Mouse (Mus musculus) ES-E14 (cell line): Measurements from ENCODE around the gene Stk25. TPM values are rescaled to one million over a fixed set of nuclear protein-coding genes. Genes with fewer than 3 reads are reported as not detected.

Source experiments
- DNase-seq: peaks from one replicate; pipeline ENCODE4 v3.0.0-alpha.2; 2013; ENCODE audit warnings: low read depth, low spot score
- H3K27ac ChIP-seq: 2 replicates; pipeline ENCODE4 v1.5.1; 2012; ENCODE audit warnings: low read depth, mild to moderate bottlenecking, low read length, moderate library complexity, mixed read lengths; ENCODE audit not compliant: poor library complexity, insufficient read depth, severe bottlenecking
- H3K36me3 ChIP-seq: 2 replicates; pipeline ENCODE4 v1.6.1; 2012; ENCODE audit warnings: mild to moderate bottlenecking, low read length, moderate library complexity, mixed read lengths; ENCODE audit not compliant: control insufficient read depth, poor library complexity, insufficient read depth, severe bottlenecking
- H3K4me1 ChIP-seq, 2 experiments: fragments of 150-350 bp in 1 of 2; sonication (generic) in 1 of 2; 2 replicates each; pipeline ENCODE4 v1.6.1; 2012; ENCODE audit warnings: low read length in 2 of 2, mild to moderate bottlenecking in 1 of 2, mixed read lengths in 1 of 2; ENCODE audit not compliant: control insufficient read depth in 2 of 2, insufficient read depth in 2 of 2, poor library complexity in 1 of 2
- H3K4me3 ChIP-seq, 2 experiments: fragments of 150-350 bp in 1 of 2; sonication (generic) in 1 of 2; 2 replicates each; pipeline ENCODE4 v1.5.1; 2012; ENCODE audit warnings: low read length in 2 of 2, low read depth in 1 of 2, mild to moderate bottlenecking in 1 of 2, mixed read lengths in 1 of 2; ENCODE audit not compliant: insufficient read depth in 1 of 2, poor library complexity in 1 of 2, severe bottlenecking in 1 of 2
- H3K9ac ChIP-seq: 2 replicates; pipeline ENCODE4 v1.6.1; 2012; ENCODE audit warnings: low read depth, mild to moderate bottlenecking, low read length, mixed read lengths; ENCODE audit not compliant: poor library complexity, insufficient read depth, severe bottlenecking
- H3K9me3 ChIP-seq: fragments of 150-350 bp; sonication (generic); 2 replicates; pipeline ENCODE4 v1.6.1; 2012; ENCODE audit warnings: low read depth, mild to moderate bottlenecking, low read length; ENCODE audit not compliant: control insufficient read depth, insufficient read depth
- CHD2 ChIP-seq: IDR thresholded peaks from 2 replicates; pipeline ENCODE4 v1.6.1; 2014; ENCODE audit warnings: mild to moderate bottlenecking, low read depth, low read length, inconsistent platforms
- HCFC1 ChIP-seq: IDR thresholded peaks from 2 replicates; pipeline ENCODE4 v1.6.1; 2012; ENCODE audit warnings: low read length, inconsistent platforms, borderline replicate concordance; ENCODE audit not compliant: insufficient read depth
- MAFK ChIP-seq: IDR thresholded peaks from 2 replicates; pipeline ENCODE4 v1.6.1; 2014; ENCODE audit warnings: mild to moderate bottlenecking, low read depth, low read length, inconsistent platforms; ENCODE audit not compliant: insufficient read depth
- ZC3H11A ChIP-seq: IDR thresholded peaks from 2 replicates; pipeline ENCODE4 v1.6.1; 2012; ENCODE audit warnings: low read depth, mild to moderate bottlenecking, inconsistent platforms, low read length, borderline replicate concordance
- ZNF384 ChIP-seq: IDR thresholded peaks from 2 replicates; pipeline ENCODE4 v1.6.1; 2012; ENCODE audit warnings: low read depth, low read length, inconsistent platforms
- in situ Hi-C, 2 experiments: fragments of 600-800 bp; cut with MboI; formaldehyde crosslinking; loops; one replicate each; pipeline ENCODE4 v1.15.1; 2025; ENCODE audit warnings: low sequenced_read_pairs in 2 of 2, inconsistent platforms in 1 of 2; ENCODE audit not compliant: unreplicated experiment in 2 of 2
- total RNA-seq: library from RNA; depleted of rRNA; stranded (reverse); fragments of 300-350 nt; gene quantifications from 2 replicates; pipeline ENCODE4 v1.2.3, GENCODE M21; 2012

The Stk25 gene
- total RNA-seq, 1 experiment: 62.0 TPM

DNA sequence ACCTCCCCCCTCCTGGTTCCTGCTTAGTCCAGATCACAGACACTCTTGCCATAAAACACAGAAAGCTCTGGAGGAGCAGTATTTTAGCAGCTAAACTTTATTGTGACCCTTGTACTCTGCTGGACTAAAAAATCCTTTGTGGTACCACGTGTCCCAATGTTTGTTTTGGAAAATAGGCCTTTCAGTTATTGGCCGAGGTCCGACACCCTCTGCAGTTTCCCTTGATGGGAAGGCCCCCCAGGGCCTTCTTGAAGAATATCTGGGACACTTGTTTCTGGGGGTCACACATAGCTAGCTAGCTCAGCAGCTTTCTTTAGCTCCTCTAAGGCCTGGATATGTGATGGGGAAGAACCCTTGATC is 28.5 kb upstream of the Stk25 start:
- TF ChIP-seq ZNF384 (no peak), MAFK (no peak), CHD2 (no peak), ZC3H11A (no peak), HCFC1 (no peak)
- no peaks in the 10 kb centered on the region for H3K9me3 ChIP-seq
- H3K4me1 ChIP-seq: 0 out of 4 replicates have a peak, but pooled peaks cover 0 to 4% of the 10 kb centered on the region in 2 experiments
- no peak overlapping the region for H3K27ac ChIP-seq
- DNase-seq: no peak
- in situ Hi-C loops: no loop called here
- H3K36me3 ChIP-seq: peaks cover 8% of the 10 kb centered on the region; the same call in 1 of the 2 replicates
- H3K4me3 ChIP-seq: peak overlapping the region; percentile 63 to 81; a peak in 2 of 4 replicates
- H3K9ac ChIP-seq: no peak overlapping the region

- H3K9me3 ChIP-seq: no peaks in the 10 kb centered on the region
- peaks cover 8% of the 10 kb centered on the region; the same call in 1 of the 2 replicates for H3K36me3 ChIP-seq
- 0 out of 4 replicates have a peak, but pooled peaks cover 0 to 4% of the 10 kb centered on the region in 2 experiments for H3K4me1 ChIP-seq
- H3K27ac ChIP-seq: no peak overlapping the region
- no peak for DNase-seq
- TF ChIP-seq ZC3H11A (no peak), MAFK (no peak), CHD2 (no peak), HCFC1 (no peak), ZNF384 (no peak)
- in situ Hi-C loops: no loop called here
- H3K9ac ChIP-seq: peak overlapping the region; percentile 70
- peak overlapping the region; percentile 63 to 81 for H3K4me3 ChIP-seq
Measured at GRCm38 (mm10) chr1:93686245-93686960, 27.9 kb upstream of the Stk25 start.

DNA sequence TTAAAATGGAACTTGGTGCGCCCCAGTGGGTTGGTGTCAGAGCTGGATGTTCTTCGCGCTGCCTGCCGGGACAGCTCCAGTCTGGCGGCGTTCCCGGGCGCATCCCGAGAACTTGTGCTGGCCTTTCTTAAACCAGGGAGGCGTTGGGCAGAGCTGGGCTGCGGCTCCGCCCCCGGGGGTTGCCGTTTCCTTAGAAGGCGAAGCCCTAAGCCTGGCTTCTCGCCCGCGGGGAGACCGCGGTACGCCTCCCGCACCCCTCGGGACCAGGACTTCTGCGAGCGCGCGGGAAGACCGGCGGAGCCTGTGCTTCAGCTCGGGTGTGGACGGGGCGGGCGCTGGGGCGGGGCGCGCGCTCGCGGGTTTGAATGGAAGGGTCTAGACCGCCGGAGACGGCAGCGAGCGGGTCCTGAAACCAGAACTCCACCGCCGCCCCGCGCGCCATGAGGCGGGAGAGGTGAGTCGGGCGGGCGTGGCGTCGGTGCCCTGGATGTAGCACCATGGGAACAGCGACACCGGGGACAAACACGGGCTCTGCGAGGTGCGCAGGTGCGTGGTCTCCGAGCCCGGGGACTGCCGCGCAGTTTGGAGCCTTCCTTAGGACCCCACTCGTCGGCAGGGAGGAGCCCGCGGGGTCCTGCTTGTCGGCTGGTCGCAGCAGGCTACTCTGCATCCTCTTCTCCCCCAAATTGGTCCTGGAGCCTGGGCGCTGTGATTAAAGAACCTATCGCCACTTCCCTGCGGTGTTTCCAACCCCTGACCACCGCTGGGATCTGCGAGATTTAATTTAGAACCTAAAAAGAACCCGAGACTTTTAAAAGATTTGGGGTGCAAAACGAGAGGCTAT is 27.2 kb upstream of the Stk25 start, which contains the start of gene Bok:
Gene Bok (plus strand): TSS at position 260 of the 844 bp plus-strand sequence.
- Histone ChIP-seq H3K9ac (peak within 1 kb of the TSS; percentile 70), H3K9me3 (no peaks in the 10 kb centered on the region), H3K4me3 (peak within 1 kb of the TSS; percentile 63 to 81), H3K4me1 (0 out of 4 replicates have a peak, but pooled peaks cover 0 to 4% of the 10 kb centered on the region in 2 experiments), H3K36me3 (peaks cover 4% of the 10 kb centered on the region; the same call in 1 of the 2 replicates), H3K27ac (no peak within 1 kb of the TSS)
- in situ Hi-C loops: no loop called here
- DNase-seq: no peak
- TF ChIP-seq ZNF384: no peak
- TF ChIP-seq CHD2: no peak
- no peak for TF ChIP-seq MAFK
- TF ChIP-seq HCFC1: no peak
- TF ChIP-seq ZC3H11A: no peak

DNA sequence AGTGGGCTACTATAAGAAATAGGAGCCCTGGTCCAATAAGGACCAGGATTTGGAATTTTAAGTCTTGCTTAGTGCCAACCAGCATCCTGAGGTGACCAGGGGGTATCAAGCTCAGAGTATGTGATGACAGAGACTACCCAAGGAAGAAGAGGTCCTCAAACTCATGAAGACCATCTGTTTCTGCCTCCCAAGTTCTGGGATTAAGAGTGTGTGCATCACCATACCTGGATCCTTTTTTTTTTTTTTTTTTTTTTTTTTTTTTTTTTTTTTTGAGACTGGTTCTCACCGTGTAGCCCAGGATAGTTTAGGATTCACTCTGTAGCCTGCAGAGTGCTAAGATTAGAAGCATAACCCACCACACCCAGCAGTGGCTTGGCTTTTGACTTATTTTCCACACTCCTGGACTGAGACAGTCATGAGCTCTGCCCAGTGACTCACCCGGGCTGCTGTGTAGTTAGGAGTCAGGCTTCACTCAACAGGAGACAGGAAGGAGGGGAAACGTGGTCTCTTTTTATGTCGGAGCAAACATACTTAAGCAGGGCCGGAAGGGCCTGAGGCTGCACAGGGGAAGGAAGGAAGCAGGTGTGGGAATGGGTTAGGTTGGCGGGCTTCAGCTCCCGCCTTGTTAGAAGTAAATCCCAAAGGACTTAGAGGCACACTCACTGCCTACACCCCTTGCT is 21.6 kb upstream of the Stk25 start:
- Histone ChIP-seq H3K9me3 (no peaks in the 10 kb centered on the region), H3K9ac (no peak overlapping the region), H3K4me1 (no peaks in the 10 kb centered on the region), H3K4me3 (no peak overlapping the region), H3K27ac (no peak overlapping the region), H3K36me3 (no peaks in the 10 kb centered on the region)
- in situ Hi-C loops: no loop called here
- TF ChIP-seq MAFK (no peak), ZNF384 (peak; percentile 80), ZC3H11A (no peak), HCFC1 (no peak), CHD2 (no peak)
- DNase-seq: no peak
